Mouse (Mus musculus): Measurements from ENCODE around the gene Cd200. TPM values are rescaled to one million over a fixed set of nuclear protein-coding genes. Genes with fewer than 3 reads are reported as not detected.

The Cd200 gene
- polyA plus RNA-seq, 1 experiment from 2014 or later = 31.3 TPM

- Histone ChIP-seq H3K27me3 (ENCODE audit: control insufficient read depth, insufficient read depth, low read length) (no peaks in the 10 kb centered on the region), H3K4me1 (ENCODE audit: control insufficient read depth, insufficient read depth, low read length) (no peaks in the 10 kb centered on the region), H3K9ac (ENCODE audit: low read depth, low read length) (no peak overlapping the region), H3K4me2 (replicated peaks; ENCODE audit: low read depth, low read length) (no peak overlapping the region), H3K4me3 (ENCODE audit: low read length) (no peak overlapping the region), H3K27ac (ENCODE audit: low read depth, low read length) (no peak overlapping the region), H3K36me3 (ENCODE audit: control insufficient read depth, insufficient read depth, low read length) (no peaks in the 10 kb centered on the region), H3K9me3 (ENCODE audit: control insufficient read depth, low read length) (no peaks in the 10 kb centered on the region)
- no peak for ATAC-seq (ENCODE audit: low FRiP score, low TSS enrichment)
- 79% methylated on average over 2 of the region's 2 CpGs for WGBS
Measured at GRCm38 (mm10) chr16:45402951-45403350, 5.9 kb downstream of the Cd200 start.

- no peak overlapping the region for H3K4me2 ChIP-seq (replicated peaks; ENCODE audit: low read depth, low read length)
- H3K4me1 ChIP-seq (ENCODE audit: control insufficient read depth, insufficient read depth, low read length) = no peaks in the 10 kb centered on the region
- no peak overlapping the region for H3K4me3 ChIP-seq (ENCODE audit: low read length)
- no peaks in the 10 kb centered on the region for H3K27me3 ChIP-seq (ENCODE audit: control insufficient read depth, insufficient read depth, low read length)
- no peaks in the 10 kb centered on the region for H3K36me3 ChIP-seq (ENCODE audit: control insufficient read depth, insufficient read depth, low read length)
- no peaks in the 10 kb centered on the region for H3K9me3 ChIP-seq (ENCODE audit: control insufficient read depth, low read length)
- ATAC-seq (ENCODE audit: low FRiP score, low TSS enrichment) = no peak
- 92% methylated on average over 1 of the region's 1 CpGs for WGBS
- no peak overlapping the region for H3K27ac ChIP-seq (ENCODE audit: low read depth, low read length)
- no peak overlapping the region for H3K9ac ChIP-seq (ENCODE audit: low read depth, low read length)
Measured at GRCm38 (mm10) chr16:45402036-45402435, 6.8 kb downstream of the Cd200 start.

- H3K9ac ChIP-seq (ENCODE audit: low read depth, low read length) = no peak overlapping the region
- no peak overlapping the region for H3K4me2 ChIP-seq (replicated peaks; ENCODE audit: low read depth, low read length)
- no peaks in the 10 kb centered on the region for H3K4me1 ChIP-seq (ENCODE audit: control insufficient read depth, insufficient read depth, low read length)
- no peaks in the 10 kb centered on the region for H3K27me3 ChIP-seq (ENCODE audit: control insufficient read depth, insufficient read depth, low read length)
- 61% methylated on average over 9 of the region's 9 CpGs for WGBS
- H3K27ac ChIP-seq (ENCODE audit: low read depth, low read length) = no peak overlapping the region
- no peaks in the 10 kb centered on the region for H3K36me3 ChIP-seq (ENCODE audit: control insufficient read depth, insufficient read depth, low read length)
- H3K9me3 ChIP-seq (ENCODE audit: control insufficient read depth, low read length) = no peaks in the 10 kb centered on the region
- no peak overlapping the region for H3K4me3 ChIP-seq (ENCODE audit: low read length)
- no peak for ATAC-seq (ENCODE audit: low FRiP score, low TSS enrichment)
Measured at GRCm38 (mm10) chr16:45399947-45400555, 8.8 kb downstream of the Cd200 start.

GRCm38 (mm10) chr16:45399411-45399810, 9.4 kb downstream of the Cd200 start:
- Histone ChIP-seq H3K4me2 (replicated peaks; ENCODE audit: low read depth, low read length) (no peak overlapping the region), H3K27ac (ENCODE audit: low read depth, low read length) (no peak overlapping the region)
- ATAC-seq (ENCODE audit: low FRiP score, low TSS enrichment) = no peak

GRCm38 (mm10) chr16:45397440-45397839, 11.4 kb downstream of the Cd200 start:
- ATAC-seq (ENCODE audit: low FRiP score, low TSS enrichment) = no peak
- no peak overlapping the region for H3K27ac ChIP-seq (ENCODE audit: low read depth, low read length)
- 88% methylated on average over 2 of the region's 2 CpGs for WGBS
- no peaks in the 10 kb centered on the region for H3K9me3 ChIP-seq (ENCODE audit: control insufficient read depth, low read length)
- H3K27me3 ChIP-seq (ENCODE audit: control insufficient read depth, insufficient read depth, low read length) = no peaks in the 10 kb centered on the region
- H3K4me2 ChIP-seq (replicated peaks; ENCODE audit: low read depth, low read length) = no peak overlapping the region
- H3K9ac ChIP-seq (ENCODE audit: low read depth, low read length) = no peak overlapping the region
- H3K4me1 ChIP-seq (ENCODE audit: control insufficient read depth, insufficient read depth, low read length) = no peaks in the 10 kb centered on the region
- H3K4me3 ChIP-seq (ENCODE audit: low read length) = no peak overlapping the region
- no peaks in the 10 kb centered on the region for H3K36me3 ChIP-seq (ENCODE audit: control insufficient read depth, insufficient read depth, low read length)

More at GRCm38 (mm10) chr16:45399411-45399810, 9.4 kb downstream of the Cd200 start:
- Histone ChIP-seq H3K27me3 (ENCODE audit: control insufficient read depth, insufficient read depth, low read length) (no peaks in the 10 kb centered on the region), H3K4me3 (ENCODE audit: low read length) (no peak overlapping the region), H3K36me3 (ENCODE audit: control insufficient read depth, insufficient read depth, low read length) (no peaks in the 10 kb centered on the region), H3K9ac (ENCODE audit: low read depth, low read length) (no peak overlapping the region), H3K9me3 (ENCODE audit: control insufficient read depth, low read length) (no peaks in the 10 kb centered on the region), H3K4me1 (ENCODE audit: control insufficient read depth, insufficient read depth, low read length) (no peaks in the 10 kb centered on the region)
- 82% methylated on average over 3 of the region's 3 CpGs for WGBS

GRCm38 (mm10) chr16:45392246-45392645, 16.6 kb downstream of the Cd200 start:
- Histone ChIP-seq H3K9me3 (ENCODE audit: control insufficient read depth, low read length) (no peaks in the 10 kb centered on the region), H3K9ac (ENCODE audit: low read depth, low read length) (no peak overlapping the region), H3K4me3 (ENCODE audit: low read length) (no peak overlapping the region), H3K4me2 (replicated peaks; ENCODE audit: low read depth, low read length) (no peak overlapping the region), H3K4me1 (ENCODE audit: control insufficient read depth, insufficient read depth, low read length) (no peaks in the 10 kb centered on the region), H3K27me3 (ENCODE audit: control insufficient read depth, insufficient read depth, low read length) (no peaks in the 10 kb centered on the region), H3K36me3 (ENCODE audit: control insufficient read depth, insufficient read depth, low read length) (no peaks in the 10 kb centered on the region), H3K27ac (ENCODE audit: low read depth, low read length) (no peak overlapping the region)
- 89% methylated on average over 6 of the region's 6 CpGs for WGBS
- ATAC-seq (ENCODE audit: low FRiP score, low TSS enrichment) = no peak

- Histone ChIP-seq H3K9ac (ENCODE audit: low read depth, low read length) (no peak overlapping the region), H3K9me3 (ENCODE audit: control insufficient read depth, low read length) (no peaks in the 10 kb centered on the region), H3K4me3 (ENCODE audit: low read length) (no peak overlapping the region), H3K27me3 (ENCODE audit: control insufficient read depth, insufficient read depth, low read length) (no peaks in the 10 kb centered on the region), H3K27ac (ENCODE audit: low read depth, low read length) (no peak overlapping the region), H3K4me1 (ENCODE audit: control insufficient read depth, insufficient read depth, low read length) (no peaks in the 10 kb centered on the region), H3K36me3 (ENCODE audit: control insufficient read depth, insufficient read depth, low read length) (no peaks in the 10 kb centered on the region), H3K4me2 (replicated peaks; ENCODE audit: low read depth, low read length) (no peak overlapping the region)
- ATAC-seq (ENCODE audit: low FRiP score, low TSS enrichment) = no peak
- 93% methylated on average over 3 of the region's 3 CpGs for WGBS
Measured at GRCm38 (mm10) chr16:45391680-45392079, 17.2 kb downstream of the Cd200 start.

- Histone ChIP-seq H3K27me3 (ENCODE audit: control insufficient read depth, insufficient read depth, low read length) (no peaks in the 10 kb centered on the region), H3K4me2 (replicated peaks; ENCODE audit: low read depth, low read length) (no peak overlapping the region), H3K4me3 (ENCODE audit: low read length) (no peak overlapping the region), H3K9me3 (ENCODE audit: control insufficient read depth, low read length) (no peaks in the 10 kb centered on the region), H3K36me3 (ENCODE audit: control insufficient read depth, insufficient read depth, low read length) (no peaks in the 10 kb centered on the region), H3K9ac (ENCODE audit: low read depth, low read length) (no peak overlapping the region), H3K27ac (ENCODE audit: low read depth, low read length) (no peak overlapping the region), H3K4me1 (ENCODE audit: control insufficient read depth, insufficient read depth, low read length) (no peaks in the 10 kb centered on the region)
- ATAC-seq (ENCODE audit: low FRiP score, low TSS enrichment) = no peak
- 69% methylated on average over 5 of the region's 5 CpGs for WGBS
Measured at GRCm38 (mm10) chr16:45390286-45390956, 18.4 kb downstream of the Cd200 start.

- no peak overlapping the region for H3K4me3 ChIP-seq (ENCODE audit: low read length)
- WGBS = 80% methylated on average over 2 of the region's 2 CpGs
- ATAC-seq (ENCODE audit: low FRiP score, low TSS enrichment) = no peak
Measured at GRCm38 (mm10) chr16:45389833-45390232, 19.0 kb downstream of the Cd200 start.

More at GRCm38 (mm10) chr16:45389833-45390232, 19.0 kb downstream of the Cd200 start:
- H3K4me1 ChIP-seq (ENCODE audit: control insufficient read depth, insufficient read depth, low read length) = no peaks in the 10 kb centered on the region
- H3K36me3 ChIP-seq (ENCODE audit: control insufficient read depth, insufficient read depth, low read length) = no peaks in the 10 kb centered on the region
- no peak overlapping the region for H3K9ac ChIP-seq (ENCODE audit: low read depth, low read length)
- H3K4me2 ChIP-seq (replicated peaks; ENCODE audit: low read depth, low read length) = no peak overlapping the region
- H3K27me3 ChIP-seq (ENCODE audit: control insufficient read depth, insufficient read depth, low read length) = no peaks in the 10 kb centered on the region
- H3K9me3 ChIP-seq (ENCODE audit: control insufficient read depth, low read length) = no peaks in the 10 kb centered on the region
- no peak overlapping the region for H3K27ac ChIP-seq (ENCODE audit: low read depth, low read length)
